Comparison of ENCODE assay signal across 31 mouse cellular contexts in the genomic region with DNA sequence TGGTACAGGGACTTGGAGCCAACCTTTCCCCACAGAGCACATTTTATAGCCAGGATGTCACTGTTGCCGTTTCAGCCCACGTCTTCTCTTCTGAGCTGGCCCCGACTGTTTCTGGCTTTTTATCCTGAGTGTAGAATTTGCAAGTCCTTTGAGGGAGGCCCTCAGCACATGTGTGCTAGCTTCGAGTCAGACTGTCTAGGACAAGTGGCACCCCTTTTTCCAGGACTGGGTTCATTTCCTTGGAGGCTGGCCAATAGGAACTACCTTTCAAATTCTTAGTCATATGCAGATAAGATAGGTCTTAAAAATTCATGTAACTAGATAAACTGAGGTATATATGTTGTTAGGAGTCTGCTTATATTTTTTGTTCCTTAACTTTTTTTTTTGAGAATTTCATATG. TPM values are rescaled to one million over a fixed set of nuclear protein-coding genes. Genes with fewer than 3 reads are reported as not detected.
"Had no signal": no experiment of that assay in that cellular context is flagged by ENCODE, and none has a peak within 500 bp of the region (broad histone marks: within the 10 kb centered on the region; RNA-seq: fewer than 3 reads in every experiment).

No protein-coding gene starts in this region.

- H3K4me2 ChIP-seq: embryonic facial prominence, embryonic 12.5 days; embryonic facial prominence, embryonic 13.5 days; embryonic facial prominence, embryonic 15.5 days; forebrain, embryonic 12.5 days; forebrain, embryonic 13.5 days; forebrain, embryonic 15.5 days had no signal

- ATAC-seq: forebrain, embryonic 13.5 days; forebrain, embryonic 14.5 days; forebrain, embryonic 15.5 days; forebrain, embryonic 16.5 days; forebrain, postnatal 0 days had no signal

- H3K9me3 ChIP-seq: embryonic facial prominence, embryonic 10.5 days; embryonic facial prominence, embryonic 12.5 days; embryonic facial prominence, embryonic 13.5 days; embryonic facial prominence, embryonic 15.5 days; forebrain, embryonic 10.5 days; forebrain, embryonic 12.5 days; forebrain, embryonic 13.5 days; forebrain, embryonic 15.5 days; heart, embryonic 10.5 days had no signal

- H3K4me3 ChIP-seq: embryonic facial prominence, embryonic 10.5 days; embryonic facial prominence, embryonic 12.5 days; embryonic facial prominence, embryonic 13.5 days; embryonic facial prominence, embryonic 15.5 days; erythroblast, embryonic 14.5 days; forebrain, embryonic 10.5 days; forebrain, embryonic 12.5 days; forebrain, embryonic 13.5 days; forebrain, embryonic 15.5 days; gastrocnemius, adult 2 months; heart, adult 2 months; heart, embryonic 10.5 days had no signal

- DNase-seq: cerebellum, adult 8-10 months; cerebellum, adult 9-10 months; cerebellum, adult 9-11 months; cerebellum, postnatal 10 days; cerebellum, postnatal 14 days; cerebellum, postnatal 25 days; cerebellum, postnatal 36 days; embryo, embryonic 11 days; forebrain, postnatal 0 days; gastrocnemius, adult 2 months; gastrocnemius, postnatal 10 days; gastrocnemius, postnatal 14 days; gastrocnemius, postnatal 25 days; gastrocnemius, postnatal 36 days; heart, adult 11 months; heart, adult 18-20 months; heart, adult 2 months had no signal

- H3K27ac ChIP-seq: embryonic facial prominence, embryonic 10.5 days; embryonic facial prominence, embryonic 12.5 days; embryonic facial prominence, embryonic 13.5 days; embryonic facial prominence, embryonic 15.5 days; forebrain, embryonic 10.5 days; forebrain, embryonic 12.5 days; forebrain, embryonic 13.5 days; forebrain, embryonic 15.5 days; gastrocnemius, adult 2 months; heart, adult 2 months; heart, embryonic 10.5 days had no signal

- H3K4me1 ChIP-seq: forebrain, embryonic 13.5 days; forebrain, embryonic 15.5 days had no signal

- H3K9ac ChIP-seq: embryonic facial prominence, embryonic 12.5 days; embryonic facial prominence, embryonic 13.5 days; embryonic facial prominence, embryonic 15.5 days; forebrain, embryonic 12.5 days; forebrain, embryonic 13.5 days; forebrain, embryonic 15.5 days; forebrain, postnatal 0 days had no signal

RNA-seq across cellular contexts. Expression of a gene that starts 8.2 kb away (rescaled TPM):
- polyA plus RNA-seq: embryonic facial prominence, embryonic 10.5 days; embryonic facial prominence, embryonic 11.5 days; embryonic facial prominence, embryonic 13.5 days; embryonic facial prominence, embryonic 15.5 days; erythroblast, embryonic 14.5 days; forebrain, embryonic 10.5 days; forebrain, embryonic 11.5 days; forebrain, embryonic 13.5 days; forebrain, embryonic 14.5 days; forebrain, embryonic 15.5 days; forebrain, embryonic 16.5 days; forebrain, postnatal 0 days; heart, embryonic 10.5 days had no signal
